Mouse (Mus musculus): ENCODE results near the gene Nr5a2.

Gene Nr5a2

DNA sequence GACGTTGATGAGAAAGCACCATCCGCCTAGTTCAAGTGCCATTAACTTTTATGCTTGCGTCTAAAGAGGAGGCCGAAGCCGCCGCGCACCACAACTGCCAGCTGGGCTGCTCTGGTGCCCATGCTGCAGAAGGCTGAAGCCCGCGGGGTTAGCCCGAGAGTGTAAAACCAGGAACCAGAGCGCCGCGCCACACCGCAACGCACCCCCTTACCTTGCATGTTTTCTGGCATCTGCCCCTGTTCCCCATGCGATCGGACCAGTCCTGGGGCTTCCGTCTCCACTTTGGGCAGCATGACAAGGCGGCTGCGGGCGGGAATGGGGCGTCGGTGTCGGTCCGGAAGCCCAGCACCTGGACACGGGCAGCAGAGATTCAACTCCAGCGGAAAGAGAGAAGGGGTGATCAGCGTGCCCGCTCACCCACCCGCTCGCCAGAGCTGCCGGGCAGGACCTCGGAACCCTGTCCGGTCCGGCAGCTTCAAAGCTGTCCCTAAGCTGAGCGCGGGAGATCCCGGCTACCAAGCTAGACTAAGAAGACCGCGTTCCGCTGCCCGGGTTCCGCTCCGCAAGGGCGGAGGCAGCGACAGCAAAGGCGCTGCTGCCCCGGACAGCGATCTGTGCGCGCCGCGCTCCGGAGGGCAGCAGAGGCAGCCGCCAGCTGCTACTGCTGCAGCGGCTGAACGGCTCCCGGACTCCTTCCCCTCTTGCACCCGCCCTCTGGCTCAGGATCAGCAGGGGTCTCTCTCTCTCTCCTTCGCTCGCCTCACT, 11.6 kb downstream of the Nr5a2 start:
- DNase-seq (ENCODE audit: low spot score) = peak; percentile 40

DNA sequence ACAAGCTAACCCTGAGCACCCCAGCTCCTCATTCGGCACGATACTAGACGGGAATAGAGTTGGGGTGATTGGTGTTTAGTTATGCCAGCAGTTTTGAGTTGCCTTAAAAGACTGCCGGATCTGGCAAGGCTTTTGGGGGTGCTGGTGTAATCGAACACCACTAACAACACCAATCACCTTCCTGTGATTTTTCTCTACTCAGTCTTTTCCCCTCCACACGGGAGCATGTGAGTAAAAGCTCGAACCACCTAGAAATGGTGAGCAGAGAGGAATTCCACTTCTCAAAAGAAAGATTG, 12.2 kb downstream of the Nr5a2 start:
- no peak for DNase-seq (ENCODE audit: low spot score)

DNA sequence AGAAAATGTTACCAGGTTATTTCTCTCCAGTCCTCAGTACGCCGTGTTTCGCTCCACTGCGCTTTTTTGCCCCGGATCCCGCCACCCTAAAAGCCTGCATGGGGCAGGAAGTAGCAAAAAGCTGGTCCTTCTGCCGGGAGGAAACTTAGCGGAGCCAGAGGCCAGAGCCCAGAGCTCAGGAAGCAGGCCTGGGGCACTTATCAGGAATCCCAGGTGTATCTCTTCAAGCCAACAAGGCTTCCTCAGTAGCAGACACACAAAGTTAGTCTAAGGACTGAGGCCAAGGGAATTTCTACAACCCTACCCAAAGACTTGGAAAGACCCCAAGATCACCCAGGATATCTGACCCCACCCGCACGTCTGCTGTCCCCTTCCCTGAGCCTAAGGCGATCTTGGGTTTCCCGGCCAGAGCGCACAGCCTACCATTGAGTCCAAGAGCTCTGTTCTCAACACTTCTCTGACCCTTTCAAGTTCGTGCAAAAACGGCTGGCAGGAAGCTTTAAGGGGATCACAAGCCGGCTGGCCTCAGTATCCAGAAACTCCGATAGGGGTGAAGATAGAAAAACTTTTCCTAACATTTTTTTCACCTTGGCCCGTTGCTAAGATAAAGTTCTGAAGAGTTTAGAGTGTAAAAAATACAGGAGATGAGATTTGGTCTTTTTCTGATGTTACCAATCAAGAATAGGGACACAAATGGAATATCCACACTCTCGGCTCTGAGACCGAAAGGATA, 12.7 kb downstream of the Nr5a2 start:
- DNase-seq (ENCODE audit: low spot score) = no peak

DNA sequence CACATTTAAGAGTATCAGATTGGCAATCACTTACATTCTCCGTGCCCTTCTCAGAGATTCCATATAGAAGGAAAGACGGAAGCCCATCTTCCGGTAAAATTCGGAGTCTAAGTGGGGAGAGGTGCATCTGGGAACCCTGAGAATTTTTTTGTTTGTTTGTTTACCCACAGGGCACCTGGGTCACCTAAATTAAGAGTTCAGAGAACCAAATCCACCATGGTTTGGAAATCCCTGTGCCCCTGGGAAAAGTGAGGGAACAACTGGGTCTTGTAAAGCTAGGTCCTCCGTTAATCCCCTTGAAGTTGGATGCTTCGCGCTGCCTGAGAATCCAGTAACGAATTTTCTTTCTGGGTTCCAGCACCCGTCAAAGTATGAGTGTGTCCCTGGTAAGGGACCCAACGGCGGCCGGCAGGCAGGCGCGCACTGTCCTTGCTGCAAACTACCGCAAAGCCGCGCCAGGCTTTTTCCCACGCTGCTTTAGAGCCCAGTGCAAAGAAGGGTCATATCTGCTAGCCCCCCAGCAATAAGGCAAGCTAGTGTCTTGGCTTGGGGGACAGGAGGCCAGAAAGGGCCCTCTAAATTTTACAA, 13.3 kb downstream of the Nr5a2 start:
- no peak for DNase-seq (ENCODE audit: low spot score)

DNA sequence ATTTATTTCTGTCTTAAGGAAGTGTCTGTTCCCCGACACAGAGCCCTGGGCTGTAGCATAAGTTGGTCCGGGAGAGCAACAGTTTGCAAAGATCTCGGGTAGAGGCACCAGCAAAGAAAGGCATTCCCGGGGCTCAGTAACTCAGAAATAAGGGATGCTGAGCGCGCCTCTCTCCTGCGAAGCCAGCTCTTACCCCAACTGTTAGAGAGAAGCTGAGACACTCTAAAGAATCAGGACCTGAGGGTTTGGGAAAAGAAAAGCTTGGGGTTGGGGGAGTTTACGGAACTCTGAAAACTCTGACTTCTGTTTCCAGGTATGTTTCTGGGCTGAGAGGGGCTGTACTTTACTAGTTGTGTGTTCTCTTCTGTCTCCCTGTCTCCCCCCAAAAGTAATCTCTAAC, 13.8 kb downstream of the Nr5a2 start:
- no peak for DNase-seq (ENCODE audit: low spot score)

DNA sequence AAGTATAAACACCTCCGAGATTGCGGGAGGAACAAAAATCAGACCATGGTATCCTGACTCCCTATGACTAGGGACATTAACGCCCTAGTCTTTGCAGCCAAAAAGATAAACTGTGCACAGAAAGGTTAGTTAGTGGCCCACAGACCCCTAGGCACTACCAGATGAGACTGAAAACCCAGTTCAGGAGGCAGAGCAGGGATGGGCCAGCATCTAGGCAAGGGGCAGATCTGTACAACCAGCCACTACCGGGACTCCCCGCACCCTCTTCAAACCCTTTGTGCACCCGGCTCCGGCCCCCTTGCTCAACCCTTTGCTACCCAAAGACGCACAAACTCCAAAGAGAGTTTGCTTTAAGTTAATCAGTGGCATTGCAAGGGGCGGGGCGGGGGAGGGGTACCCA, 14.4 kb downstream of the Nr5a2 start:
- DNase-seq (ENCODE audit: low spot score) = no peak

DNA sequence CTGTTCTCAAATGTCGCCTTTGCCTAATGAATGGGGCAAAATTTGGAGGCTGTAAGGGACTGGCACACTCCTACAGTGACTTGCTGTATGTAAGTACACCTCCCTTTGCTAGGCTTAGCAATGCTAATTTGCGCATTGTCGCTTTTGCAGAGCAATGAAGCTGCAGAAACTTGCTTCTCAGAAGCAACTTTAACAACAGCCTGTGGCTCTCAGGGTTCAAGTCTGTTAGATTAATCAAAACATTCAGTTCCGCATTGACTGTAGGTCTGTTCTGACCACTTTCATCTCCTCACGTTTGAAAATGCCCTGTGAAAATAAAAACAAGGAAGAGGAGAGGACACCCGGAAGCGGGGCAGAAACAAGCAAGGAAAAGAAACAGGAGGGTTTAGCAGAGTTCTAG, 14.8 kb downstream of the Nr5a2 start:
- DNase-seq (ENCODE audit: low spot score) = no peak

DNA sequence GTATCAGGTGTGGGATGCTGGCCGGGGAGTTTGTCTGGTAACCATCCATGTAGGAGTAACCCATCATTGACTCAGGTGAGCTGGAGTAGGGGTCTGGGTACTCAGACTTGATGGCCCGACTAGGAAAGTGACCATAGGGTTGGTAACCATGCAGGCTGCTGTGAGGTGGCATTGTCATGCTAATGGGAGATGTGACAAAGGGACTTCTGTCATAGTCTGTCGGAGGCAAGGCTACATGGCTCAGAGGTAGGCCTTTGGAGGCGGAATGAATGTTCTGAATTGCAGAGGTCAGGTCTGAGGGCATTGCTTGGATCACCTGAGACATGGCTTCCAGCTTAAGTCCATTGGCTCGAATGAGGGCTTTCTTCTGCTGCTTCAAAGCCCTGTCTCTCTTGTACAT, 19.6 kb downstream of the Nr5a2 start:
- DNase-seq (ENCODE audit: low spot score) = no peak

DNA sequence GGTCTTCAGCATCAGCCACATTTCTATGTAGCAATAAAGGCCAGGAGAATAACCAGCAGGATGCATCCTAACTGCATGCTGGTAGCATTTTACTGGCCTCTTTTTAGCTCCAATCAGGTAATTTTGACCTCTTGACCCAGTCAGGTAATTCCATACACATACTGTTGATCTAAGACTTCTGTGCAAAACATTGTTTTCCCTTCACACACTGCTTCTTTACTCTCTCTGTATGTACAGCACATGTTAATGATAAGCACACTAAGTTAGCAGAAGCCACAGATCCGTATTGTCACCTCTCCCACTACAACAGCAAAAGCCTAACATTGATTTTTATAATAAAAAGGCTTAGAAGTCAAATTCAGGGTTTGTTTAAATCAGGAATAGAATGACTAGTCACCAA, 21.0 kb downstream of the Nr5a2 start:
- DNase-seq (ENCODE audit: low spot score) = no peak

DNA sequence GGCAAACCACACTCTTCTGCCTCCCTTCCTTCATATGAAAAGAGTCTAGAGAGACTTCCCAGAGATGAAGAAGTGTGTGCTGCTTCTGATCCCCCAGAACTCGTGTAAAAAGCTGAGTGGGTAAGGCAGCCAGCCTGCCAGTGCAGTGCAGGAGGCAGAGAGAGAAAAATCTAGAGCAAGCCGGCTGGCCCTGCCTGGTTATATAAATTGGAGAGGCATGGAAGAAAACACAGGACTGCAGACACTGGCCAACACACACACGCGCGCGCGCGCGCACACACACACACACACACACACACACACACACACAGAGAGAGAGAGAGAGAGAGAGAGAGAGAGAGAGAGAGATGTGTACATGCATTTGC, 24.3 kb downstream of the Nr5a2 start:
- no peak for DNase-seq (ENCODE audit: low spot score)

DNA sequence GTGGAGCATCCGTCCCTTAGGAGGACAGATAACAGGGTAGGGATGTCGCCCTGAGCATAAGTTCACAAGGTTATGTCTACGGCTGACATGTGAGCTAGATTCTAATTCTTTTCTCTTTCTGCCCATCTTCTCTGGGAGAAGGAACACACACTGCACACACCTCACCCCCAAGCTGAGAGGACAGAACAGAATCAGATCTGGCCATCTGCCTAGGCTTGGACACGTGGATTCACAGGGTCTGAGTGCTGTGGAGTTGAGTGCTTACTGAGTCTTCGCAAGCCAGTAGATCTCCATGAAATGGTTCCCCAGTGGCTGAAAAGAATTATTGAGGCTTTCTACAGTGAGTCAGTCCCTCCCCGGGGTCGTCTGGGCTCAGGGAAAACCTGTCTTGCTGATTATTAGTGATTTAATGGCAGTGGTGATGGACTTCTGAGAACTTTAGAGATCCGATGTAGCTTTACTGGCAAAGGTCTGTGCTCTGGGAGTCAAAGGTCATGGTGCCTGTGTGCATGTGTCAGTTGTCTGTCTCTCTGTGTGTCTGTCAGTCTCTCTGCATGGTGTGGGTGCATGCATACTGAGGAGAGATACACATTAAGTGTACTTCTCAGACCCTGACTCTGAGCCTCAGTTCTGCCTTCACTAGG, 24.8 kb downstream of the Nr5a2 start:
- no peak for DNase-seq (ENCODE audit: low spot score)

DNA sequence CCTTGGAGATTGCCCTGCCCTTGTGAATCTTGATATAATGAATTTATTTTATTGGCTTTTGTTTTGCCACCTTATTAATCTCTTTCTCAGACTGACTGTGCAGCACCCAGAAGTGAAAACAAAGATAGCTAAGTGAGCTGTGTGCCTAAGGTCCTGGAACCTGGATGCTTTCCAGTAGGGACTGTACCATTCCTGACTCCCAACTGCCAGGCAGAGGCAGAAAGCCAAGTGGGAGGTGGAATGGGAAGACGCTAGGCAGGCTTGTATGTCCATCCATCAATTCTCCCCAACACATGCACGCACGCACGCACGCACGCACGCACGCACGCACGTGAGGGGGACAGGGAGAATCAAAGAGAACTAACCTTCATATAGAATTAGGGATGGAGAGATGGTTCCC, 26.2 kb downstream of the Nr5a2 start:
- no peak for DNase-seq (ENCODE audit: low spot score)

DNA sequence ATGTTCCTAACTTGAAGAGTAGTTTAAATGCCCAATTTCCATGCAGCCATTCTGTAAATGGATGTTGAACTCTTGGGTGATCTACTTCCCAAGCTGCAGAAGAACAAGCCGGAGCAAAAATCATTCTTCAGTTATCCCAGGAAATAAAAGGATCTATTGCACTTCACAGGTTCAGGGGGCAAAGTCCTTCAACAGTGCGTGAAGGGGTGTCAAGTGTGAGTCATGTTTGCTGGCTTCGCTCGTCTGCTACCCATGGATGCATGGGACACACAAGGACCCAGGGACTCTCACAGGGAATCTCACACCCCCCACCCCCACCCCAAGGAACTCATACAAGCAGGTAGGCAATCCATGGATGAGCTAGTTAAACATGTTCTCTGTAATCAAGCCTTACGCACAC, 29.2 kb downstream of the Nr5a2 start:
- DNase-seq (ENCODE audit: low spot score) = no peak

DNA sequence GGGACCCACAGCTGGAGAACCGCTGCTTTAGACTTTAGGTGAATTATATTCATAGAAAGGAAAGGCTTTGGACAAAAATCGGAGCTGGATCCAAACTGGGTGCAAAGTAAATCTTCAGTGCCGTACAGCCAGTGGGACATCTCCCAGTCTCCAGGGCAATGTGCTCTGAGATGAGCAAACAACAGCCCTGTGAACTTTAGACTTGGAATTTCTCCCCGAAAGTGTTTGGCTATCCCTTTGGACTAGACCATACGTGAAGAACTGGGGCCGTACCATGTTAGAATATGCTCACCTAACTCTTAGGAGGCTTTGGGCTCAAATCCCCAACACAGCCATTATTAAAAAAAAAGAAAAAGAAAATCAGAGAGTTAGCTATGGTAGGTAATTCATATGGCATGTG, 30.5 kb downstream of the Nr5a2 start:
- no peak for DNase-seq (ENCODE audit: low spot score)

DNA sequence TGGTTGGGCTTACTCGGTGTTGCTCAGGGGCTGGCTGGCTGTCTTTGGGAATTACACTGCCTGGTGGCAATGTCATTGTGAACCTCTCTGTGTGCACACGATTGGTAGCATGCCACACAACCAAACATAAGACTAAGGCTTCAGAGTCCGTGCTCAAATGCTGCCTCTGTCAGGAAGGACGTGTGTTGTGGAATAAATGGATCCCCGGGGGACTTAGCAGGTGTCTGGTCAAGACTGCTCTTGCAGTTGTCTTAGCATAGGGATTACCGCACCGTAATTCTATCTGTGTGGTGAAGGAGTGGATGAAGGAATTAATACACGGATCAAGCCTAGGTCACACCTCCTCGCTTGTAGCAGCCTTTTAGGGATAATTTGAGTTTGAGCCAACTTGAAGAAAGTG, 32.8 kb downstream of the Nr5a2 start:
- no peak for DNase-seq (ENCODE audit: low spot score)

DNA sequence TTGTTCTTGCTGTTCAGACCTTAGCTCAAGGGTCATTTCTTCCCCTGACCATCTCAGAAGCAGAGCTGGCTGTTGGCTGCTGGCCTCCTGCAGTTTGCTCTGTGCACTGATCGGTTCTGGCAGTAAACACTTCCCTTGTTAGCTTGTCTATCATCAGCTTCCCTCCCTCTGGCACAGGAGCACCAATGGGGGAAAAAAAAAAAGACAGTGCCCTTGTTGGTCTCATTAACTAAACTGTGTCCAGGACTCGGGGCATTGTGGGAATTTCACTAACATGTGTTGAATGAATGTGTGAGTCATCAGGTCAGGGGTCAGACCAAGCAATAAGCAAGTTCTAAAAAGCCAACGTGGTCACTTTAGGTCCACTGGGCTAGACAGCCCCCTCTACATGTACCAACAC, 34.2 kb downstream of the Nr5a2 start:
- DNase-seq (ENCODE audit: low spot score) = no peak

DNA sequence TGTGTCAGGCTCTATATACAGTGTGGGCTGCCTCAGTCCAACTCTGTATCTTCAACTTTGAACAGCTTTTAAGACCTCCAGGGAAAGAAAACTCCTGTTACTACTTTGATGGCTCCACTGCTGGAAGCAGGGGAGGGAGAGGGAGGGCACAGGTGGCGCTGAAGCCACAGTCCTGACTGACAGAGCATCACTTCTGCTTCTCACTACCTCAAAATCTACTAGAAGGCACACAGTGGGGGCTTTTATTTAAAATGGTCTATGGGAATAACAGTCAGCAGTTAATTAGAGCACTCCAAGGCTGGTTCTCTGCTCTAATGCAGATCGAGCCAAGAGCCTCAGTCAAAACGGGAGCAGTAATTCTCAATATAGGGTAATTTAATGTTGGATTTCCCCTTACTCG, 40.2 kb downstream of the Nr5a2 start:
- DNase-seq (ENCODE audit: low spot score) = no peak

DNA sequence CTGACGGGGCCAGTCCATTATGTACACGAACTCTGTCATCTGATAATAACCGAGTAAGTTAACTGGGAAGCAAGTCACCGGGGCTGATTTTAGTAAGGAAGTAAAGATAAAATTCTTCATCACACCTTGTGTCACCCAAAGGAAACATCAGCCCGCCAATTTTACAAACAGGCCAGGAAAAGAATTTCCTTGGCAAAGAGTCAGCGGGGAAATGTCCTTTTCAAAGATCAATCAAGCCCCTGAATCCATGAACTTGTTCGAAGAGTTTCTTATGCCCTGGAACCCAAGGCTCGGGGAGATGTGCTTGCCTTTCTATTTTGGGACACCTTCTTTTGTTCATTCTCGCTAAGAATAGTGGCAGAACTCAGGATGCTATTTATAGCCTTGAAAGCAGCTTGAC, 41.5 kb downstream of the Nr5a2 start:
- DNase-seq (ENCODE audit: low spot score) = no peak

DNA sequence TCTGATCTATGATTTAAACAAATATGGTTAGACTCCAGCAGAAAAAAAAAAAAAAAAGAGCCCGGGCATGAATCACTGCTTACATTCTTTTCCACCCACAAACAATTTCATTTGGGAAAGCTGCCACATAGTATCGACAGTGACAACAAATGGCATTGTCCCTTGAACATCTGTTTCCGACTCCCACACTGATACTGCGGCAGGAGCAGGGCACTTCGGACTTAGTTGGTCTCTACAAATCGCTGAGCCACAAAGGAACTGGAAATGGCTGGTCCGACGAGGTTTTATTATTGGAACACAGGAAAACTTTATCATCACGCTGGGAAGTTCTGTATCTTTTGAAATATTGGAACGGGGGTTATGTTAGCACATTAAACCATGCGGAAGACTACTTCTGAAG, 44.8 kb downstream of the Nr5a2 start:
- DNase-seq (ENCODE audit: low spot score) = no peak

DNA sequence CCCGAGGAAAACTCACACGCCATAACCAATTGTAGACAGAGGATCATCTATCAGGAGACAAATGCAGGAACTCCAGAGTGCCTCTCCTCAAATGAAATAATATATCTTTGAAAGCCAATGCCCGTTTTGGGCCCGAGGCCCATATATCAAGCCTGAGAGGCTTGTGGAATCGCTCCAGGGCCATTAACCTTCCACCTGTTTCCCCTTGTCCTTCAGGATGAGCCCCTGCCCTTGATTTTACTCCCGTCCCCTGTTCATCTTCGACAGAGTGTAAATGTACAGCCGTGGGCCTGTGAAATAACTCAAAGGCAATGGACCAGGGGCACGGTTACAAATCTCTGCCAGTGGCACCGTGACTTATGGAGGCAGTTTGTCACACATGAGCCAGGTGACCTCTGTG, 48.3 kb downstream of the Nr5a2 start:
- DNase-seq (ENCODE audit: low spot score) = no peak

DNA sequence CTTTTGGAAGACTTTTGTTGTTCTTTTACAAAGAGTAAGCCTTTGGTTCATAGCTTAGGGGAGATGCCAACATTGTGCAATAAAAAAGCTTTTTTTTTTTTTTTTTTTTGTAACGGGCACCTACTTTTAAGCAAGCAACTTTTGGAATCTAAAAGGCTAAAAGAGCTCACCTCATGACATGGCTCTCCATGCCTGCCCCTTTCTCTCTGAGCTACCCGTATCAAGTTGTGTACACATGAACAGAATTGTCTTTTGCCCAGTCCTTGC, 48.7 kb downstream of the Nr5a2 start:
- no peak for DNase-seq (ENCODE audit: low spot score)

DNA sequence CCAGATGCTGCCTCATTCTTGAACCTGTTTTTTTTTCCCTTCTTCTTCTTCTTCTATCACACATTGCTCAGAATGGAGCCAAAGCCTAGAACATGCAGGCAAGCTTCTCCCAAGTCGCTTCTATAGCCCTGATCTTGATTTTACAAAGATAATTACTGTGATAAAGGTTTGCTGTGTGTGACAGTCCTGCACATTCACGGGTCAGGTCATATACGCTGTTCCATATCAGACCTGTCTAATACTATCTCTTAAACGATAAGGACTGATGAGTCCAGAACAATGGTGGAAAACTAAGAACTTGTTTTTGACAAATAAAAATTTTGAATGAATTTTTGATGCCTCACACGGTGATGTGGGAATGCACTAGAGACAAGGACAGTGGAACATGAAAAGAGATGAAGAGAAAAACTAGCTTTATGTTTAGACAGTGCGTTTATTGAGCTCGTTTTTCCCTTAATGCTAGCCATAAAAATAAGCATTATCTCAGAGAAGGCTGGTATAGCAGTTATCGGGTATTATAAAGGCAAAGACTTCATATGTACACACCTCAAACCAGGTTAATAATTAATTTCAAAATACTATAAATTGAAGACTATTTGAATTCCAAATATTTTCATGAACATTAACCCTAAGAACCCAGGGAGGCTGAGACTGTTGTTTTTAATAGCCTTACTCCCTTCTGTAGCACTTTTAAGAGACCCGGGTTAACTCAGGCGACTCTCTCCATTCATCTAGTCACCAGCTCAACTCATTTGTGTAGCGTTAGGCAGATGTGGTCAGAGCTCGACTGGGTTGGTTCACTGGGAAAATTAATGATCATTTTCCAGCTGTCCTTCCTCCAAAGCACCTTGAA, 49.3 kb downstream of the Nr5a2 start:
- no peak for DNase-seq (ENCODE audit: low spot score)

DNA sequence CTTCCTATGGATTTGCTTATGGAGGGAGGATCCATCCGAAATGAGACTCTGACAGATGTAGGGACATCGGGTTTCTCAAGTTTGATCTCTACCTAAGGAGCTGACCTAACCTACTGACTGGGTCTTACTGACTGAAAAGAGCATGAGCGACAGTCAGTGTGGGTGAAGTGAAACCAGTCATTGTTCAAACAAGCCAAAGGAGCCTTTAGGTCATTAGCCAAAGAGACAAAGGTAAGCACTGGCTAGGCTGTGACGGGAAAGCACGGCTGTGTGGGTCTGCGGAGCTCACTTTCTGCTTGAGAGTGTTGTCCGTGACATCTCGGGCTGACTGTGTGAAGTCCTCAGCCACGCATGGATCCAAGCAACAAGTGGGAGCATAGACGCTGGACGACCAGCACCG, 50.1 kb downstream of the Nr5a2 start:
- no peak for DNase-seq (ENCODE audit: low spot score)
